ENCODE assay signal across 10 mouse cellular contexts in genomic region chr2:103466984-103467588, GRCm38 (mm10). TPM values are rescaled to one million over a fixed set of nuclear protein-coding genes. Genes with fewer than 3 reads are reported as not detected.
DNase-seq lines count a peak whose midpoint lies in the region; ATAC-seq and TF ChIP-seq lines count a peak whose summit lies in the region.
"Had no signal": no experiment of that assay in that cellular context is flagged by ENCODE, and none has a peak within 500 bp of the region (broad histone marks: within the 10 kb centered on the region; RNA-seq: fewer than 3 reads in every experiment).

No protein-coding gene starts in this region.

- no peaks in the 10 kb centered on the region for H3K9me3 ChIP-seq in intestine, embryonic 15.5 days
- no peaks in the 10 kb centered on the region for H3K9me3 ChIP-seq in lung, embryonic 15.5 days
- H3K9me3 ChIP-seq: embryonic facial prominence, embryonic 15.5 days had no signal

- WGBS in intestine, embryonic 15.5 days, result 57% methylated on average over 10 of the region's 10 CpGs
- 54% methylated on average over 10 of the region's 10 CpGs for WGBS in lung, embryonic 15.5 days
- 94% methylated on average over 10 of the region's 10 CpGs for WGBS in thymus, adult 2 months

- 0 out of 2 replicates have a peak, but pooled peaks cover 4% of the 10 kb centered on the region for H3K4me1 ChIP-seq in intestine, embryonic 15.5 days (replicated peaks)
- H3K4me1 ChIP-seq in lung, embryonic 15.5 days, result peaks cover under 1% of the 10 kb centered on the region; the same call in 1 of the 2 replicates
- 0 out of 2 replicates have a peak, but pooled peaks cover under 1% of the 10 kb centered on the region for H3K4me1 ChIP-seq in thymus, adult 2 months (replicated peaks; ENCODE audit: control insufficient read depth, insufficient read depth, low read length)

- no peak overlapping the region for H3K4me2 ChIP-seq in intestine, embryonic 15.5 days (replicated peaks)
- no peak overlapping the region for H3K4me2 ChIP-seq in lung, embryonic 15.5 days
- H3K4me2 ChIP-seq: embryonic facial prominence, embryonic 15.5 days; heart, embryonic 11.5 days had no signal

- ATAC-seq in intestine, embryonic 15.5 days, result peak; percentile 79
- peak; percentile 52; the same call in 1 of the 2 replicates for ATAC-seq in lung, embryonic 15.5 days (ENCODE audit: borderline replicate concordance, extremely low read depth, low FRiP score, low TSS enrichment)

- no peaks in the 10 kb centered on the region for H3K27me3 ChIP-seq in intestine, embryonic 15.5 days (replicated peaks)
- no peaks in the 10 kb centered on the region for H3K27me3 ChIP-seq in lung, embryonic 15.5 days
- H3K27me3 ChIP-seq in thymus, adult 2 months (ENCODE audit: control insufficient read depth, insufficient read depth, low read length), result no peaks in the 10 kb centered on the region
- H3K27me3 ChIP-seq: embryonic facial prominence, embryonic 15.5 days had no signal

- H3K36me3 ChIP-seq in intestine, embryonic 15.5 days, result peaks cover 15% of the 10 kb centered on the region; the same call in 1 of the 2 replicates
- peaks cover 55% of the 10 kb centered on the region for H3K36me3 ChIP-seq in lung, embryonic 15.5 days
- peaks cover 64% of the 10 kb centered on the region for H3K36me3 ChIP-seq in thymus, adult 2 months (ENCODE audit: control insufficient read depth, insufficient read depth, low read length)

- peak; percentile 15 for DNase-seq in urinary bladder, postnatal 25 days (ENCODE audit: low spot score)
- no peak for DNase-seq in urinary bladder, postnatal 4 days (ENCODE audit: low spot score in 2 of 2)
- DNase-seq in spleen, postnatal 14 days (ENCODE audit: low spot score in 2 of 2), result no peak
- no peak for DNase-seq in thymus, adult 2 months
- no peak for DNase-seq in spleen, adult 18-20 months
- DNase-seq: retina, postnatal 1 day had no signal

- TF ChIP-seq POLR2A in thymus, adult 2 months (IDR thresholded peaks at IDR 0.05; ENCODE audit: control insufficient read depth, extremely low read depth, insufficient read depth, low read length, poor library complexity), result no peak

- H3K27ac ChIP-seq in intestine, embryonic 15.5 days, result no peak overlapping the region
- peak overlapping the region; percentile 6 for H3K27ac ChIP-seq in lung, embryonic 15.5 days
- no peak overlapping the region for H3K27ac ChIP-seq in thymus, adult 2 months (ENCODE audit: control insufficient read depth, insufficient read depth, low read length)
- H3K27ac ChIP-seq: embryonic facial prominence, embryonic 15.5 days had no signal

- H3K4me3 ChIP-seq in intestine, embryonic 15.5 days (replicated peaks), result no peak overlapping the region
- H3K4me3 ChIP-seq in lung, embryonic 15.5 days, result no peak overlapping the region
- no peak overlapping the region for H3K4me3 ChIP-seq in thymus, adult 2 months (ENCODE audit: control insufficient read depth, insufficient read depth, low read length)
- H3K4me3 ChIP-seq: embryonic facial prominence, embryonic 15.5 days had no signal

- no peak for TF ChIP-seq CTCF in thymus, adult 2 months (IDR thresholded peaks at IDR 0.05; ENCODE audit: borderline replicate concordance, control insufficient read depth, extremely low read depth, insufficient read depth, low read length, poor library complexity)

- H3K9ac ChIP-seq in intestine, embryonic 15.5 days, result no peak overlapping the region
- no peak overlapping the region for H3K9ac ChIP-seq in lung, embryonic 15.5 days
- H3K9ac ChIP-seq: embryonic facial prominence, embryonic 15.5 days had no signal

RNA-seq across cellular contexts. Expression of gene Cat, which starts 17.9 kb away (rescaled TPM):
- polyA plus RNA-seq in intestine, embryonic 15.5 days (2015; fragmentation: Nextera tagmentation; extraction: Ambion mirVana), result 128 and 131 TPM in 2 replicates
- polyA plus RNA-seq in lung, embryonic 15.5 days (2015; fragmentation: Nextera tagmentation; extraction: Ambion mirVana), result 84.1 and 90.6 TPM in 2 replicates
- polyA plus RNA-seq in thymus, adult 2 months (2012; rRNA removed), result 67.9 and 77.6 TPM in 2 replicates

RNA-seq across cellular contexts. Expression of gene Elf5, which starts 55.6 kb away (rescaled TPM):
- 0.13 and 0.20 TPM in 2 replicates for polyA plus RNA-seq in intestine, embryonic 15.5 days (2015; fragmentation: Nextera tagmentation; extraction: Ambion mirVana)
- 4.5 and 6.2 TPM in 2 replicates for polyA plus RNA-seq in lung, embryonic 15.5 days (2015; fragmentation: Nextera tagmentation; extraction: Ambion mirVana)
- 0.38 and 0.54 TPM in 2 replicates for polyA plus RNA-seq in thymus, adult 2 months (2012; rRNA removed)
- polyA plus RNA-seq: heart, embryonic 11.5 days had no signal
